21 mouse cellular contexts compared by ENCODE assay signal in genomic region chr3:12020181-12020580, GRCm38 (mm10).
A peak's percentile ranks its signal among the peaks of the same experiment; 100 is the strongest.
DNase-seq lines count a peak whose midpoint lies in the region; ATAC-seq and TF ChIP-seq lines count a peak whose summit lies in the region.
"Had no signal": no experiment of that assay in that cellular context is flagged by ENCODE, and none has a peak within 500 bp of the region (broad histone marks: within the 10 kb centered on the region; RNA-seq: fewer than 3 reads in every experiment).

No protein-coding gene starts in this region.

- H3K4me1 ChIP-seq in hindbrain, postnatal 0 days (ENCODE audit: insufficient read depth, low read length): no peaks in the 10 kb centered on the region
- no peaks in the 10 kb centered on the region for H3K4me1 ChIP-seq in hindbrain, embryonic 12.5 days
- H3K4me1 ChIP-seq in midbrain, postnatal 0 days (ENCODE audit: insufficient read depth, low read length): no peaks in the 10 kb centered on the region
- H3K4me1 ChIP-seq in midbrain, embryonic 16.5 days (ENCODE audit: control insufficient read depth, insufficient read depth, low read length): no peaks in the 10 kb centered on the region
- H3K4me1 ChIP-seq: embryonic facial prominence, embryonic 13.5 days; embryonic facial prominence, embryonic 15.5 days; forebrain, embryonic 10.5 days; forebrain, embryonic 13.5 days had no signal

- no peaks in the 10 kb centered on the region for H3K36me3 ChIP-seq in hindbrain, postnatal 0 days (ENCODE audit: insufficient read depth, low read length)
- no peaks in the 10 kb centered on the region for H3K36me3 ChIP-seq in hindbrain, embryonic 12.5 days
- H3K36me3 ChIP-seq in midbrain, postnatal 0 days (ENCODE audit: insufficient read depth, low read length): no peaks in the 10 kb centered on the region
- H3K36me3 ChIP-seq in midbrain, embryonic 16.5 days (ENCODE audit: control insufficient read depth, insufficient read depth, low read length): no peaks in the 10 kb centered on the region
- H3K36me3 ChIP-seq: embryonic facial prominence, embryonic 13.5 days; embryonic facial prominence, embryonic 15.5 days; forebrain, embryonic 10.5 days had no signal

- no peak overlapping the region for H3K4me2 ChIP-seq in hindbrain, postnatal 0 days (ENCODE audit: low read depth, low read length)
- H3K4me2 ChIP-seq in hindbrain, embryonic 12.5 days (replicated peaks): no peak overlapping the region
- no peak overlapping the region for H3K4me2 ChIP-seq in midbrain, postnatal 0 days (ENCODE audit: low read depth, low read length, poor library complexity, severe bottlenecking)
- no peak overlapping the region for H3K4me2 ChIP-seq in midbrain, embryonic 16.5 days (ENCODE audit: low read length)
- H3K4me2 ChIP-seq: embryonic facial prominence, embryonic 13.5 days; embryonic facial prominence, embryonic 15.5 days; forebrain, embryonic 13.5 days had no signal

- H3K4me3 ChIP-seq in hindbrain, postnatal 0 days (ENCODE audit: low read length): no peak overlapping the region
- no peak overlapping the region for H3K4me3 ChIP-seq in hindbrain, embryonic 12.5 days
- no peak overlapping the region for H3K4me3 ChIP-seq in midbrain, postnatal 0 days (ENCODE audit: low read depth, low read length)
- no peak overlapping the region for H3K4me3 ChIP-seq in midbrain, embryonic 16.5 days (ENCODE audit: low read depth, low read length)
- H3K4me3 ChIP-seq: embryonic facial prominence, embryonic 13.5 days; embryonic facial prominence, embryonic 15.5 days; erythroblast, embryonic 14.5 days; forebrain, embryonic 10.5 days; forebrain, embryonic 13.5 days had no signal

- no peak for TF ChIP-seq POLR2A in brain, embryonic 14.5 days (IDR thresholded peaks at IDR 0.05; ENCODE audit: borderline replicate concordance, extremely low read depth, insufficient read depth, insufficient read length, poor library complexity, severe bottlenecking)

- ATAC-seq in hindbrain, postnatal 0 days: no peak
- no peak for ATAC-seq in hindbrain, embryonic 12.5 days (ENCODE audit: low FRiP score)
- ATAC-seq in midbrain, postnatal 0 days (ENCODE audit: low FRiP score): no peak
- ATAC-seq in midbrain, embryonic 16.5 days: no peak
- ATAC-seq: forebrain, embryonic 13.5 days; forebrain, embryonic 16.5 days had no signal

- no peak overlapping the region for H3K27ac ChIP-seq in hindbrain, postnatal 0 days
- H3K27ac ChIP-seq in hindbrain, embryonic 12.5 days: no peak overlapping the region
- H3K27ac ChIP-seq in midbrain, postnatal 0 days (ENCODE audit: low read depth, low read length): no peak overlapping the region
- H3K27ac ChIP-seq in midbrain, embryonic 16.5 days (ENCODE audit: low read length): no peak overlapping the region
- H3K27ac ChIP-seq: embryonic facial prominence, embryonic 13.5 days; embryonic facial prominence, embryonic 15.5 days; forebrain, embryonic 10.5 days; forebrain, embryonic 13.5 days had no signal

- no peaks in the 10 kb centered on the region for H3K9me3 ChIP-seq in hindbrain, postnatal 0 days (ENCODE audit: low read length)
- H3K9me3 ChIP-seq in hindbrain, embryonic 12.5 days (replicated peaks): no peaks in the 10 kb centered on the region
- no peaks in the 10 kb centered on the region for H3K9me3 ChIP-seq in midbrain, postnatal 0 days (ENCODE audit: low read length)
- H3K9me3 ChIP-seq in midbrain, embryonic 16.5 days (replicated peaks; ENCODE audit: control insufficient read depth, low read length, poor library complexity, severe bottlenecking): no peaks in the 10 kb centered on the region
- H3K9me3 ChIP-seq: embryonic facial prominence, embryonic 13.5 days; embryonic facial prominence, embryonic 15.5 days; forebrain, embryonic 10.5 days; forebrain, embryonic 13.5 days had no signal

- peak; percentile 32 to 62 for DNase-seq in cerebellum, postnatal 14 days
- no peak for DNase-seq in cerebellum, postnatal 4 days (ENCODE audit: low spot score in 2 of 2)
- peak; percentile 10 for DNase-seq in hindbrain, postnatal 0 days (ENCODE audit: low spot score)
- DNase-seq in midbrain, postnatal 0 days (ENCODE audit: low spot score): peak; percentile 5
- DNase-seq in brain, embryonic 14.5 days (ENCODE audit: low read depth): peak; percentile 41
- DNase-seq in spleen, postnatal 4 days (ENCODE audit: low spot score in 2 of 2): no peak
- DNase-seq: adrenal gland, adult 2 months; adrenal gland, postnatal 10 days; adrenal gland, postnatal 25 days; cerebellum, adult 11 months; cerebellum, adult 18-20 months; cerebellum, adult 8-10 months; embryo, embryonic 11 days had no signal

- no peak for TF ChIP-seq CTCF in hindbrain, postnatal 0 days (IDR thresholded peaks at IDR 0.05; ENCODE audit: low read depth)
- TF ChIP-seq CTCF in midbrain, postnatal 0 days (IDR thresholded peaks at IDR 0.05): no peak
- no peak for TF ChIP-seq CTCF in brain, embryonic 14.5 days (IDR thresholded peaks at IDR 0.05; ENCODE audit: borderline replicate concordance, extremely low read depth, insufficient read depth, insufficient read length)

- H3K27me3 ChIP-seq in hindbrain, postnatal 0 days (ENCODE audit: insufficient read depth, low read length): no peaks in the 10 kb centered on the region
- no peaks in the 10 kb centered on the region for H3K27me3 ChIP-seq in hindbrain, embryonic 12.5 days
- H3K27me3 ChIP-seq in midbrain, postnatal 0 days (ENCODE audit: insufficient read depth, low read length): no peaks in the 10 kb centered on the region
- H3K27me3 ChIP-seq in midbrain, embryonic 16.5 days (ENCODE audit: control insufficient read depth, insufficient read depth, low read depth, low read length): no peaks in the 10 kb centered on the region
- H3K27me3 ChIP-seq: embryonic facial prominence, embryonic 13.5 days; embryonic facial prominence, embryonic 15.5 days; forebrain, embryonic 13.5 days had no signal

- no peak overlapping the region for H3K9ac ChIP-seq in hindbrain, postnatal 0 days (replicated peaks; ENCODE audit: low read length)
- H3K9ac ChIP-seq in hindbrain, embryonic 12.5 days: no peak overlapping the region
- no peak overlapping the region for H3K9ac ChIP-seq in midbrain, postnatal 0 days (replicated peaks; ENCODE audit: low read length, poor library complexity, severe bottlenecking)
- no peak overlapping the region for H3K9ac ChIP-seq in midbrain, embryonic 16.5 days (ENCODE audit: low read depth, low read length)
- H3K9ac ChIP-seq: embryonic facial prominence, embryonic 13.5 days; embryonic facial prominence, embryonic 15.5 days; forebrain, embryonic 13.5 days had no signal

Comparison
In these comparisons a context has a peak if more than half of its experiments do, and no peak if none do; other contexts are left out.
1. DNase-seq: peak in cerebellum, postnatal 14 days (2 of 2), hindbrain, postnatal 0 days (single experiment), midbrain, postnatal 0 days (single experiment) and brain, embryonic 14.5 days (single experiment); none in cerebellum, postnatal 4 days (0 of 2) and spleen, postnatal 4 days (0 of 2).